Mouse (Mus musculus) embryo, embryonic 9.5 days (tissue): ENCODE results near the gene Cenph.
"Not testable (repeated sequence)": the region's sequence is repeated elsewhere in the genome, so short reads cannot be mapped to it uniquely, and the experiment has no call there.

Experiments used
- DNase-seq: peaks from one replicate; pipeline ENCODE4 v3.0.0-alpha.2; 2017; ENCODE audit errors: extremely low spot score

Cenph gene

GRCm38 (mm10) chr13:100775252-100776055 lies at the start of gene Cenph:
TSS of gene Cenph (minus strand) at chr13:100775899.
- peak; percentile 84 for DNase-seq

GRCm38 (mm10) chr13:100824916-100825315 lies 49.2 kb upstream of the Cenph start:
- no peak for DNase-seq

- no peak for DNase-seq
Observed at GRCm38 (mm10) chr13:100824306-100824705, 48.6 kb upstream of the Cenph start.

- DNase-seq: no peak
Observed at GRCm38 (mm10) chr13:100823863-100824262, 48.2 kb upstream of the Cenph start.

GRCm38 (mm10) chr13:100814451-100814850 lies 38.8 kb upstream of the Cenph start:
- DNase-seq: no peak

GRCm38 (mm10) chr13:100805776-100806175 lies 30.1 kb upstream of the Cenph start:
- no peak for DNase-seq

GRCm38 (mm10) chr13:100797171-100797570 lies 21.5 kb upstream of the Cenph start:
- DNase-seq: no peak

- DNase-seq: no peak
Observed at GRCm38 (mm10) chr13:100789083-100789482, 13.4 kb upstream of the Cenph start.

GRCm38 (mm10) chr13:100788057-100788456 lies 12.4 kb upstream of the Cenph start:
- DNase-seq: not testable (repeated sequence)

- DNase-seq: no peak
Observed at GRCm38 (mm10) chr13:100787316-100788010, 11.8 kb upstream of the Cenph start.

- DNase-seq: peak; percentile 96
Observed at GRCm38 (mm10) chr13:100786414-100786867, 10.7 kb upstream of the Cenph start, which contains the start of gene Ccnb1. TSS of gene Ccnb1 (minus strand) at chr13:100786570.

- peak; percentile 65 for DNase-seq
Observed at GRCm38 (mm10) chr13:100785806-100786413, 10.2 kb upstream of the Cenph start.

GRCm38 (mm10) chr13:100777491-100777890 lies 1.8 kb upstream of the Cenph start:
- DNase-seq: peak; percentile 4

GRCm38 (mm10) chr13:100776710-100777109 lies 1.0 kb upstream of the Cenph start:
- DNase-seq: no peak

- no peak for DNase-seq
Observed at GRCm38 (mm10) chr13:100776056-100776419, 339 bp upstream of the Cenph start.

- no peak for DNase-seq
Observed at GRCm38 (mm10) chr13:100774704-100775103, 995 bp downstream of the Cenph start.

- no peak for DNase-seq
Observed at GRCm38 (mm10) chr13:100755329-100755728, 20.4 kb downstream of the Cenph start.

GRCm38 (mm10) chr13:100754186-100754585 lies 21.5 kb downstream of the Cenph start:
- DNase-seq: no peak

- no peak for DNase-seq
Observed at GRCm38 (mm10) chr13:100753011-100753410, 22.7 kb downstream of the Cenph start.

GRCm38 (mm10) chr13:100752529-100752928 lies 23.2 kb downstream of the Cenph start:
- no peak for DNase-seq

GRCm38 (mm10) chr13:100751402-100751801 lies 24.3 kb downstream of the Cenph start:
- DNase-seq: no peak

- no peak for DNase-seq
Observed at GRCm38 (mm10) chr13:100750799-100751198, 24.9 kb downstream of the Cenph start.
